Mouse (Mus musculus): Measurements from ENCODE around the gene Dcdc2b.

DNA sequence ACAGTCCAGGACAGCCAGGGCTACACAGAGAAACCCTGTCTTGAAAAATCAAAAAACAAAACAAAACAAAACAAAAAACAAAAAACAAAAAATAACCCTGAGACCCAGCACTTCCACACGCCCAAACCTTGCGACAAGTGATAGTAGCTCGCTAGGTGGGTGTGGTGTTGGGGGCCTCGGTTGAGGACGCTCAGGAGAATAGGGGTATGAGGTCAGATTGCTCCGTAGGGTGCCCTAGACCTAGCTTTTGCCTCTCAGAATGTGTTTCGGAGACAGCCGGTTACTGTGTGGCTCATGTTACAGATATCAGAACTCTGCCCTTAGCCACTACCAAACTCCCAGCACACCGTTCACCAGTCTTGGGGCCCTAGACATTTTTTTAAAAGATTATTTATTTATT, 28.3 kb downstream of the Dcdc2b start:
- TF ChIP-seq CTCF (IDR thresholded peaks at IDR 0.05; ENCODE audit: low read depth) = no peak
- no peak for TF ChIP-seq EP300 (optimal IDR thresholded peaks at IDR 0.05)

Data from stomach, postnatal 0 days (tissue).